Mouse (Mus musculus) kidney, adult 11 months (tissue): ENCODE measurements around the gene Rnf157.
"Not testable (repeated sequence)": the region's sequence is repeated elsewhere in the genome, so short reads cannot be mapped to it uniquely, and the experiment has no call there.

ENCODE experiments used
- DNase-seq: peaks from one replicate; pipeline ENCODE4 v3.0.0; 2022

The Rnf157 gene

DNA sequence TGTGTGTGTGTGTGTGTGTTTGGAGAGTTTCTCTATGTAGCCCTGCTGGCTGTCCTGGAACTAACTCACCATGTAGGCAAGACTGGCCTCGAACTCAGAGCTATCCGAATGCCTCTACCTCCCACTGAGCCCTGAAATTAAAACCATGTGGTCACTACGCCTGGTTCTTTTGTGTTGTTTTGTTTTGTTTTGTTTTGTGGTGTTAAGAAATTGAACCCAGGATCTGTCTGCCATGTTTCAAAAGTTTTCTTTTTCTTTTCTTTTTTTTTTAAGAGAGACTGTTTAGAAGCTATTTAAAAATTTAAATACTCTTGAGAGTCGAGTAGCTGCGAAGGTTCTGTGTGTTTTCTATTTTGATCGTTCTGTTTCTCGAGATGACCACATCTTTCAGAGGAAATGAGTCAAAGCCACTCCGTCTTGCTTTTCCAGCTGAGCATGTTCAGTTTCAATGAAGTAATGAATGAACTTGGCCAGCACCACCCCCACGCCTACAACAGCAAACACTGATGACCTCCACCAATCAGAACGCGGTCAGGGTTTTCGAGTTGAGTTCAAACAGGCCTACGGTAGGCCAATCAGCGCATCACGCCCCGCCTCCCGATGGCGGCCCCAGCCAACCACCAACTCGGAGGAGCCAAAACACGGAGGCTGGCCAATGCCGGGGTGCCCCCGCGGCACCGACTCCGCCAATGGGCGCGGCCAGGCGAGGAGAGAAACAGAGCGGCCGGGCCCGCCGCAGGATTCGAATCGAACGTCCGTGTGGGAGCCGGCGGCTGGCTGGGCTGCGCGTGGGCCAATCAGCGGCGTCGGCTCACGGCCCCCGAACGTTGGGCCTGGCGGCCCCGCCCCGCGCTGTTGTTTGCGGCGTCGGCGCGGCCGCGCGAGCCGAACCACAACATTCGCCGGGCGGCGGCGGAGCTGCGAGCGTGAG, 20.8 kb upstream of the Rnf157 start, which contains the start of gene Ubald2:
Gene Ubald2, plus strand, starts transcription at position 739 of the 931 bp plus-strand sequence.
- DNase-seq: peak; percentile 100

DNA sequence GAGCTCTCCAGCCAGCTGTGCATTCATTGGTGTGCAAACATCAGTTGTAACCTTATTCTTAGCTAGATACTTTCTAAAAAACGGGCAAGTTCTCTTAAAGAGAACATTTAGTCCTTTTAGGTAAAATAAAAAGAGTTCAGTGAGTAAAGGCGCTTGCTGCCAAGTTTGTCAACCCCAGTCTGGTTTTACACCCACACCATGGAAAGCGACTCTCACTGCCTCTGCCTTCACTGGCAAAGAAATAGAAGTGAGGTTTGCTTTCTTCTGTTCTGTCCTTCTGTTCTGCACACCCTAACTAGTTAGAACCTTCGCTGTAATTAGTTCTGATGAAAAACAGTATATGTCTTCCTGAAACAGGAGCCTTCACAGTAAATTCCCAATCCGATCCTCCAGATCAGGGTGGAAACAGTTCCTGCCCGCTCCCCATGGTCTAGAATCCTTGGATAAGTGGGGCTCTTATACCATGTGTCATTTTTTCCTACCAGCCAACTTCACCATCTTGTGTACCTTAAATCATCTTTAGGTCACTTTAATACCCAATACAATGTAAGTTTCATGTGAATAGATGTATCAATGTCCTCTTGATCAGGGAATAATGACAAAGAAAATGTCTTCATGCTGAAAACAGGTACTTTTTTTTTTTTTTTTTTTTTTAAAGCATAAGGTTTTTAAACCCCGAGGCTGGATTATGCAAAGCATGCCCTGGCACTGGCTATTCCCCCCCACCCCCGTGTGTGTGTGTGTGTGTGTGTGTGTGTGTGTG, 19.9 kb upstream of the Rnf157 start:
- no peak for DNase-seq

DNA sequence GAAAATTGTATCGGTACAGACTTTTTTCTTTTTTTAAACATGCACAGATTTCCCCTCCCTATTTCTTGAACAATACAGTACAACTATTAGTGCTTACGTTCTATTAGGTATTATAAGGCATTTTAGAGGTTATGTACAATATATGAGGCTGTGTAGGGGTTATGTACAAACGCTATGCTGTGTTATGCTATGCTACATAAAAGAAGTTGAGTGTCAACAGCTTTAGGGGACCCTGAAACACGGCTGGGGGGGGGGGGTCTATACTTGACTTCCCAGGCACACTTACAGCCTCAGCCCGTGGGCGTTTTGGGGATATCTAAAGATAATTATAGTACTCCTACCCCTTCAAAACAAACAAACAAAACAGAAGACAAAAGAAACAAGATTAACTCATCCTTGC, 19.3 kb upstream of the Rnf157 start:
- DNase-seq: no peak

DNA sequence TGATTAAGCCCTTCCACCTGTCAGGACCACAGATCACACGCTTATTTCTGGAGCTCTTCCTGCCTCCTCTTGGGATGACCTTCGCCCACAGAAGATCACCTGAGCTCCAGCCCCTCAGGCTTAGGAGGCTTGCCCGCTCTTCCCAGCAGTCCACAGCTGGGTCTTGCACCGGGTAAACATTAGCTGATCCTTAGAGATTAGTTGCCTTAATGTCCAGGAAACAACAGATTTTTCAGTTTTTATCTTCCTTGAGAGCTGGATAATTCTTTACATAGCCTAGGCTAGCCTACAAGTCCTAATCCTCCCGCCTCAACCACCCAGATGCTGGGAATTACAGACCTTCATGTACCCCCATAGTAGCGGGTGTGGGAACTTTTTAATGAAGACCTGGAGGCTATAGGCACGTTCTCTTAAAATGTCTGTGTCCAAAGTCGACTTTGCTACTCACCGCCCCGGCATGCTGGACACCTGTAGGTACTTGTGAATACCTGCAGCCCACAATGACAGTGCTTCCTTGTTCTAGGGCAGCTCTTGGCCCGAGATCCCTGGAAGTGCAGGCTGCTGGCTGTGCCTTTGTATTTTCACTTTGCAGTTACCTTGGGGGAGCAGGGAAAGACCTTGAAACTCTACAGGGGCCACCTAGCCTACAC, 18.7 kb upstream of the Rnf157 start:
- peak; percentile 66 for DNase-seq

DNA sequence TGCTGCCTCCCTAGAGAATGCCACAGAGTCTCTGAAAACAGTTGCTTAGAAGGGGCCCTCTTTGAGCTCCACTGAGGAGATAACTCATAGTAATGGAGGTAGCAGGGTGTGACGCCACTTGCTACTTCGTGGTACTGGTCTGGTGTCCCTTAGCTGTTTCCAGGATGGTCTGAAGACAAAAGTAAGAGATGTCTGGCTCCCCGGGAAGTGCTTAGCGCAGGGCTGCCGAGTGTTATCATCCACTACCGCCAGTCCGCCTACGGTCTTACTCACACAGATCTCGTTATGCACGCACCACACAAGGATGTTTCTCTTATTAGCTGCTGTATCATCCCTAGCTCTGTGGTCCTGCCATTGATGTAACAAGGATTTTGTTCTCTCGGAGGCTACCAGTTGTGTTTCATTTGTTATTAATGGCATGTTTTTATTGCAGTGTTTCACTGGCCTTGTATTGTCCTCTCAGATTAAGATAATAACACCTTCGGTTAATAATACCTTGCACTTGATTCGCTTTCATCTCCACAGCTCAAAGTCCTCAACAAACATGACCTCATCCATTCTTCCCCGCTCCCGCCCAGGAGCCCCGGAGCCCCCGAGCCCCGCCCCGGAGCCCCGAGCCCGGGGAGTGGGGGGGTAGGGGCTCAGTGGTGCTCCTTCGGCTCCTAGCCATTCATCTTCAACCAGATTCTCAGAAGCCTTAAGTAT, 18.0 kb upstream of the Rnf157 start:
- DNase-seq: no peak

DNA sequence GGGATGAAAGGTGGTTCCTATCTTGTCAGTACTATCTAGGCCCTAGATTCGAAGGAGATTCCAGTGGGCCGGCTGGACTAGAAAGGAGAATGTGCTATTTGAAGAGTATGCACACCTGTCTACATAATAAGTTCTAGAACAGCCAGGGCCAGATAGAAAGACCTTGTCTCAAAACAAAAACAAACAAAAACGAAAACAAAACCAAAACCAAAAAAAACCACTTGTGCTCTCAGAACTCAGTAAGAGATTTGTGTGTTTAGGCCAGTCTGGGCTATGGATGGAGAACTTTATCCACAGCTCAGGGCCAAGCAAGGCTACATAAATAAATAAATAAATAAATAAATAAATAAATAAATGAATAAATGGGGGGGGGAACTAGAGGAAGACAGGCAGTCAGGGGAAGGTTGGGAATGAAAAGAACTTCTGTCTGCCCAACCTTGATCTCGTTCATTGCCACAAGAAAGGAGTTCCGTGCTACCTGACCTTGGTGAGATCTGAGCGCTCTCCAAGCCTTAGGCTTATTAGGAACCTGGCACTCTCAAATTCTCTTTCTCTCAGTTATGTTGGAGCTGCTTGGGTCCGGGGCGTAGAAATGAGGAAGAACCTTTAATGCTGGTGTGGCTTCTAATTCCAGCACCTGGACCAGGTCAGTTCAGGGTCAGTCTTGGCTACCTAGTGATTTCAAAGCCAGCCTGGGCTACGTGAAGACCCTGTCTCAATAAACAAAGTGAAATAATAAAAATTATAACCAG, 17.2 kb upstream of the Rnf157 start:
- no peak for DNase-seq

DNA sequence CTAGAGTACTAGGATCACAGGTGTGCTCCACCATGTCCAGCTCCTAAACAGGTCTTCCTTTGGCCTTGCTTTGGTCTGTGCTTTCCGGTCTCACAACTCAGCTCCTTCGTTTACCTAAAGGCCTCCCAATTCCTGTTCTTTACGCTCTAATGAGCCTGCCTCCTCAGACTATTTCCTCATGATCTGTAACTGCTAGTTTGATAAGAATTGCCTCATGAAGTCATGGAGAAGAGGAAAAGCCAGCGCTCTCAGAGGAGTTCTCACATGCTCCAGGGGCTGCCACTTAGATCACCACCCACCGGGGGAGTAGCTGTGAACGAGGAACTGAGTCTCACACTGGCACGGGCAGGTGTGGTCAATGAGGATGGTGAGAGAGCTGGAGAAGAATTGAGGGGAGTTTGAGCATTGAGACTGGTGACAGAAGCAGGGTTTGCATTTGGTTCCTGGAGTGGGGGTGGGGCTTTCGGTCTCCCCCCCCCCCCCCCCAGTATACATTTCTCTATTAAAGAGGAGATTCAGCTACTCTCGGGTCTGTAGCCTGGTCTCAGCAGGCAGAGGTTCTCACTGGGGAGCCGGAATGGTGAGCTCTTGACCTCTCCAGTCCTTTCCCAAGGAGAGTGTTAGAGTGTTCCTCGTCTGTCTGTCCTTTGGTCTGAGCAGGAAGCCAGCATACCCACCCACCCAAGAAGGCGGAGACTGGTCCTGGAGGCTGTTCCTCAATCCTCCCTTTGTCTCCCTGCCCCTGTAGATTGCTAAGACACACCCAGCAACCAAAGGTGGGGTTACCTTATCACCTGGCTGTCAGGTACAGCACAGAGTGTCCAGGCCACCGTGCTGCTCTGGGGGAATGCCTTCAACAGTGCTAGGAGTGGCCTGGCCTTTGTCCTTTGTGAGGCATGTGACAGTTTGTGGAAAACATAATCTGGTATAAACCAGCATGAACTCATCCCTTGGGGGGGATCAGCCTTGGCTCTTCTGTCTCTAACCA, 16.3 kb upstream of the Rnf157 start:
- no peak for DNase-seq

DNA sequence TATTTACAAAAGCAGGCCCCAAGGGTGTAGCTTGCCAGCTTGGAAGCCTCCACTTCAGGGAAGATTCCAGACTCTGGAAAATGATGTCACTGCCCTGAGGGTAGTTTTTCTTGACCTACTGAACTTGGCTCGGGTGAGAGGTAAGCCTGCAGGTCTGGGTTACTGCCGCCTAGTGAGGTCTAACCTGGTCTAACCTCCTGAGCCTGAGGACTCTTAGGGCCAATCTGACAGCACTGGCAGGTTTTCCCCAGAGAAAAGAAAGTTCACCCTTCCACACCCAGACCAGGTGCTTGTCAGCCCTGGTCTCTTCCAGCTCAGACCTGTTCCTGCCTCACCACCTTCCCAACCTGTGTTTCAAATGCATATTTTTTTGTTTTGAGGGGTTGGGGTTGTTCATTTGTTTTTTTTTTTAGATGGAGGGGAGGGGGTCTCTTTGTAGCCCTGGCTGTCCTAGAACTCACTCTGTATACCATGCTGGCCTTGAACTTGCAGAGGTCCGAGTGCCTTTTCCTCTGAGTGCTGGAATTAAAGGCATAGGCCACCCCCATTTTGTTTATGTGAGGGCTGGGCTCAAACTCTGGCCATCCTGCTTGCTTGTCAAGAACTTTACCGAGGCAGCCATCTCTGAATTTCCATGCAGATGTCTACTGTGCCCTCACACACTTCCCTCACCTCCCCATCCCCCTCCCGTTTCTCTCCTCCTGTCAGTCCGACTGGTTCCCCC, 14.2 kb upstream of the Rnf157 start:
- no peak for DNase-seq

DNA sequence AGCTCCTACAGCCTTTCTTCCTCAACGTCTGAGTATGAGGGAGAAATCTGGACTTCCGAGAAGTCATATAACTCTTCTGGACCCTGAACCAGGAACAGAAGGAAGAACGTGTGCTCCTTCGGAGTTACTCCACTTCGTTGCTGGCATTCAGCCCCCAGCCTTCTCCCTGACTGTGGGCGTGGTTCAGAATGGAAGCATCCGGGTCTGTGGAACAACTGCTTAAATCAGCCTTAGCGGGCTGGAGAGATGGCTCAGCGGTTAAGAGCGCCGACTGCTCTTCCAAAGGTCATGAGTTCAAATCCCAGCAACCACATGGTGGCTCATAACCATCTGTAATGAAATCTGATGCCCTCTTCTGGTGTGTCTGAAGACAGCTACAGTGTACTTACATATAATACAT, 13.5 kb upstream of the Rnf157 start:
- DNase-seq: not testable (repeated sequence)

DNA sequence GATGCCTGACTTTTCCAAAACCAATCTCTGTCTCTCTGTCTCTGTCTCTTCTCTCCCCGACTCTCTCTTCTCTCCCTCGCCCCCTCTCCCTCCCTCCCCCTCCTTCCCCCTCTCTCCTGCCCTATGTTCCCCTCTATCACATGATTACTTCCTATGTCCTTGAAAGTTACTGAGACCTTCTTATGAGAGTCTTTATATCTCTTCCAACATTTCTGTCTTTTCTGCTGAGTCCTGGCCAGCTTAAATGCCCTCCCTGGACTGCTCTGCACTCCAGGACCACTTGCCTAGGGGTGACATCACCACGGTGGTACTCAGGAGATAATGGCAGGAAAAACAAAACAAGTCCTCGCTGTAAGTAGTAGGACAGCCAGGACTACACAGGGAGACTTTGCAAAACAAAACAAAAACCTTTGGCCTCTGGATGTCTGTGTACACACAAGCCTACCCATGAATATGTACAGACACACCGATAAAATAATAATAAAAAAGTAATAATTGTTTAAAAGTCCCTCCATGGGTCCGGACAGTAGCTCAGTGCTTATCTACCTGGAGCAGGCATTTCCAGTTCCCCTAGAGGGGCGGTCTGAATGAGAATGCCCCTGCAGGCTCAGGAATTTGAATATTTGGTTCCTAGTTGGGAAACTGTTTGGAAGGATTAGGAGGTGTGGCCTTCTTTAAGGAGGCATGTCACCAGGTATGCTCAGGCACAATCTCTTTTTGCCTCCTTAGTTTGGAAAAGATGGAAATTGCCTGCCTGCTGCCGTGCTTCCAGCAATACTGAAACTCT, 12.0 kb upstream of the Rnf157 start:
- no peak for DNase-seq

DNA sequence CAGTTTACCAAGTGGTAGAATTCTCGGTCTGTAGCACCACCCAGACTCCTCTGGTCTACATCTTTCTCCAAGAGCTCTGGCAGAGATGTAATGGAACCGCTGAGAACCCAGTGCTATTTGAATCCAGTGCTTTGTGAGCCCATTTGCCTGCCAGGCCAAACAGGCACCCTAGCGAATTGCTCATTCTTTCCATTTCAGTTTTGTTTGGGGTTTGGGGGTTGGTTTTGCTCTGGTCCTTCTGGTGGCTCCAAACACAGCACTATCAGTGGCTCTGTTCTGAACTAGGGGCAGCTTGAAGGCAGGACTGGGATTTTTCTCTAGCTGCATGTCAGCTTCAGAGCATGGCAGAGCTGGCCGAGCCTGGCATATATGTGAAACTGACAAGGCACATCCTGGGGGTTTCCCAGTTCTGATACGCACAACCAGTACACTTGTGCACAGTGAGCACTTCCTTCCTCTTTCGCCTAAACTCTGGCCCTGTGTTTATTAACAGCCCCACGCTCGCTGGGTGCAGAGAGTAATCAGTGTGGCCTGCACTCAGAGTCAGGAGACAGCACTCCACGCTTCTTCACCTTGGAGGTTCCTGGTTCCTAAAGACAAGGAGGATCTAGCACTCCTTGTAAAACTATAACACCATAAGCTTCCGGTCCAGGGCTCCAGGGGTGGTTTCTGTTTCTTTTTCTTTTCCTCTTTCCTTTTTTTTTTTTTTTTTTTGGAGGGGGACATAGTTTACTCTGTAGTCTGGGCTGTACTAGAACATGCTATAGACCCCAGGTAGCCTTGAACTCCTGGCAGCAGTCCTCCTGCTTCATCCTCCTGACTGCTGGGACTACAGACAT, 11.2 kb upstream of the Rnf157 start:
- no peak for DNase-seq

DNA sequence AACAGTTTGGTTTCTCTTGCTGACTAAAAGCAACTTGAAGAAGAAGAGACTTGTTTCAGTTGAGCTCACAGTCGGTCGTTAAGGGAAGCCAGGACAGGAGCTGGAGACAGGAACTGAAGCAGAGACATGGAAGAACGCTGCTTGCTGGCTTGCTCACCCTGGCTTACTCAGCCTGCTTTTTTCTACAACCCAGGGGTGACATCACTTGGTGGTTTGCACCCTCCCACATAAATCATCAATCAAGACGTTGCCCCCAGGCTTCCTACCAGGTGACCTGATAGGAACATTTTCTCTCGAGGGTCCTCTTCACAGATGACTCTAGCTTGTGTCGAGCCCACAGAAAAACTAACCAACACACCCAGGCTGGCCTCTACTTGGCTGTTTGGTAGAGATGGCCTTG, 10.4 kb upstream of the Rnf157 start:
- no peak for DNase-seq

DNA sequence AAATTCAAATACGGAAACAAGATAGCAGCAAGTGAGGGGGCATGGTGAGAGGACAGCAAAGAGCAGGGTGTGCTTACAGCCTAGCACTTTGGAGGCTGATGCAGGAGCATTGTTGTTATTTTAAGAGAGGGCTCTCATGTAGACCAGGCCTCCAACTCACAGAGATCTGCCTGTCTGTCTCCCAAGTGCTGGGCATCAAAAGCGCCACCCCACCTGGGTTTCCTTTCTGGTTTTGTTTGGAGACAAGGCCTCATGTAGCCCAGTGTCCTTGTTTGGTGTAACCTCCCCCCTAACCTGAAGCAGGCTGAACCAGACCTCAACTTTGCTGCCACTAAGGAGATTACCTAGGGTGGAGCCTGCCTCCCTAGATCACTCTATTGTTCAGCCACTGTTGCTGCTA, 9.7 kb upstream of the Rnf157 start:
- no peak for DNase-seq

DNA sequence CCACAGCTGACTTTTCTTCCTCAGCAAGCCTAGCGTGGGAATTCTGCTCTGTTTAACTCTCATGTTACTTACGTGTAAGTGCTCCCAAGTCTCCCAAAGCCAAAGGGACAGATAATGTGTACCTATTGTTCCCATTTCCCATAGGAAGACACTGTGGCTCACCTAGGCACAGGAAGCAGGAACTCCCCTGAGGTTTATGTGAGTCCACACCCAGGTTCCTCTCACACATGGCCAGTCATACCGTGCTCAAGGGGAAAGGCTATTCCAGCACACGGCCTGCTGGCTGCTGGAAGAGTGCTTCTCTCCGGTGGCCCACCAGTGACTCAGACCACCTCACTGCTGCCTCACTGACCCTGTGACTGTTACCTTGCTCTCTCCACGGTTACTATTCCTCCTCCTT, 8.3 kb upstream of the Rnf157 start:
- no peak for DNase-seq

DNA sequence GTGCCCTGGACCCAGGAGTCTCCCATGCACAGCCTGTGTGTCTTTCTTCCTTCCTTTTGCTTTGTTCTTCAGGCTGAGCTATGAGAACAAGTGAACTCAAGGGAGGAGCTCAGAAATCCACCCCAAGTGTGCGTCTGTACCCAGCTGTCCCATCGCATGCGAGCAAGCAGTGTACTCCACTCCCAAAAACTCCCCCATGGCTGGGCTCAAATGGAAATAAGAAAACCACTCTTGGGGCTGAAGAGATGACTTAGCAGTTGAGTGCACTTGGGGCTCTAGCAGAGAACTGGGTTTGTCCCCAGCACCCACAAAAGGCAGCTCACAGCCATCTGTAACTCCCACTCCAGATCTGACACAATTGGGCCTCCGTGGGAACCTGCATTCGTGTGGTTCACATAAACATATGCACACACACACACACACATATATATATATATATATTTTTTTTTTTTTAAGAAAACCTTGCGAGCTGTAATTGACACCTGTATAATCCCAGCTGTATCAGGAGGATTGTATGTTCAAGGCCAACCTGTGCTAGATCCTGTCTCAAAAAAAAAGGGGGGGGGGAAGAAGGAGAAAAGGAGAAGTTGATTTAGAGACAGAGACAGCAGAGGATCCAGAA, 6.1 kb upstream of the Rnf157 start:
- DNase-seq: no peak

DNA sequence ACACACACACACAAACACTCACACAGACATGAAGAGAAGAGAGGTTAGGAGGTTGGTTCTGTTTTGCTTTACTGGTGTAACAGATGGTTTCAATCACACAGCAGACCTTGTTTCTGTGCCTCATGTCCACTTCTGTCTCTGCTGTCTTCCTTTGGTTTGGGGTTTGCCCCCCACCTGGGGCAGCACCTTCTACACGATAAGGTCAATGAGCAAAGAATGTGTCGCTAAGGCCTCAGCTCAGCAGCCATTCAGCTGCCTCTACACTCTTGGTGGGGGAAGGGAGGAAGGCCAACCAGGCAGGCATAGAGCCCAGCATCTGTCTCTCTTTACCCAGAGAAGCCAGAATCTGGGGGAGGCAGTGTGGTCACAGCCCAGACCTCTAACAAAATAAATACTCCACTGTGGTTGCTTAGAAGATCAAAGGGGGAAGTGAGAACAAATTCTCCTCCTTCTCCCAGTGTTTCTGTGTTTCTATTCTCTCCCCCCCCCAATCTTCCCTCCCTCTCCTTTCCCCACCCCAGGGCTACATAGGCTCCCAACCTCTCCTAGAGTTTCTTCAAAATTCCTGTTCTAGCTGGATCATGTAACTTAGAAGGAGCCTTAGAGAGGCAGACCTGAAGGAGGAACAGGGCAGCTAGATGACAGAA, 5.5 kb upstream of the Rnf157 start:
- no peak for DNase-seq

DNA sequence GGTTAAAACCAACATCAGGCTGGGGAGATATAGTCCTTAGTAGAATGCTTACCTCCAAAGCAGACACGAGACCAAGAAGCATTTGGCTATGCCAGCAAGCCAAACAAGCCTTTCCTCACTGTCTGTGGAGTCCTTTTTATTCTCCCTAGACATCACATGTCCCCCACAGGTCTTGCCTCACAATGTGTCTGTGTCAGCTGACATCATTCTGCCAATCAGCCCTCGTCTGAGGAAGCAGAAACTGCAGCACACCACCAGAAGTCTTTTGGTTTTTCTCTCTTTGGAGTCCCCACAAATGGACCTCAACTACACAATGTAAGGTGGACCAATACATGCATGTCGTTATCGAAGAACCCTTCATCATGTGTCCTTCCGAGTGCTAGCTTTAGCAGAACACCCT, 4.2 kb upstream of the Rnf157 start:
- no peak for DNase-seq
